Mouse (Mus musculus): Measurements from ENCODE around the gene Smap2. TPM values are rescaled to one million over a fixed set of nuclear protein-coding genes. Genes with fewer than 3 reads are reported as not detected.

Smap2 gene
- polyA plus RNA-seq, 1 experiment from 2014 or later: 15.7 TPM

DNA sequence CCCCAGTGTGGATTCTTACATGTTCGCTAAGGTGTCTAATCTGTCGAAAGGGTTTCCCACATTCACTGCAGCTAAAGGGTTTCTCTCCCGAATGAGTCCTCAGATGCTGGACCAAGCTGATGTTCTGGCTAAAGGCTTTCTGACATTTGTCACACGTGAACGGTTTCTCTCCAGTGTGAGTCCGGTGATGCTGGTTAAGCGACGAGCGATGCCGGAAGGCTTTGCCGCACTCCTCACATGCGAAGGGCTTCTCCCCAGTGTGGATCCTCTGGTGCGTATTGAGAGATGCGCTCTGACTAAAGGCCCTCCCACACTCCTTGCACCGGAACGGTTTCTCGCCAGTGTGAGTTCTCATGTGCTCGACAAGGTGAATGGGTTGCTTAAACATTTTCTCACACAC lies 86.3 kb downstream of the Smap2 start:
- Histone ChIP-seq H3K9me3 (replicated peaks) (peaks cover 6% of the 10 kb centered on the region; the same call in 1 of the 2 replicates), H3K4me2 (replicated peaks) (no peak overlapping the region), H3K36me3 (peaks cover 10% of the 10 kb centered on the region), H3K27ac (replicated peaks) (no peak overlapping the region), H3K9ac (no peak overlapping the region), H3K27me3 (no peaks in the 10 kb centered on the region), H3K4me3 (replicated peaks) (no peak overlapping the region), H3K4me1 (no peaks in the 10 kb centered on the region)
- WGBS: 94% methylated on average over 18 of the region's 18 CpGs
- ATAC-seq (ENCODE audit: insufficient number of reproducible peaks, low FRiP score, low TSS enrichment, low read depth): no peak

- 83% methylated on average over 3 of the region's 3 CpGs for WGBS
- Histone ChIP-seq H3K4me1 (peaks cover 4% of the 10 kb centered on the region; the same call in 1 of the 2 replicates), H3K27me3 (no peaks in the 10 kb centered on the region), H3K9ac (no peak overlapping the region), H3K36me3 (peaks cover 10% of the 10 kb centered on the region), H3K9me3 (replicated peaks) (peaks cover 6% of the 10 kb centered on the region; the same call in 1 of the 2 replicates), H3K4me3 (replicated peaks) (no peak overlapping the region), H3K27ac (replicated peaks) (no peak overlapping the region), H3K4me2 (replicated peaks) (no peak overlapping the region)
- no peak for ATAC-seq (ENCODE audit: insufficient number of reproducible peaks, low FRiP score, low TSS enrichment, low read depth)
Observed at GRCm38 (mm10) chr4:120928686-120929085, 88.4 kb downstream of the Smap2 start.

DNA sequence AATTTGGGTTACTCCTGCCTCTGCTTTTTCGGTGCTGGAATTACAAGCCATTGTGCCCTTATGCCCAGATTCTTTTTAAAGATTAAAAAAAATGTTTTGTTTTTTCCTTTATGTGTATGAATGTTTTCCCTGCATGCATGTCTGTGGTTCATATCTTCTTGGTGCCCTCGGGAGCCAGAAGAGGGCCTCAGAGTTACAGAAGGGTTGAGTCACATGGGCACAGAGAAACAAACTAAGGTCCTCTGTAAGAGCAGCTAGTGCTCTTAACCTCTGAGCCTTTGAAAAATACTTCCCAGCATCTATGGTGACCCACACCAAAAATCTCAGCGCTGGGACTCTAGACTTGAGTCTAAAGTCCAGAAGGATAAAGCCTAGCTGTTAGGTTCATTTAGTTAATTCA lies 91.7 kb downstream of the Smap2 start:
- 20% methylated on average over 3 of the region's 3 CpGs for WGBS
- peak overlapping the region; percentile 73; the same call in 1 of the 2 replicates for H3K9ac ChIP-seq

DNA sequence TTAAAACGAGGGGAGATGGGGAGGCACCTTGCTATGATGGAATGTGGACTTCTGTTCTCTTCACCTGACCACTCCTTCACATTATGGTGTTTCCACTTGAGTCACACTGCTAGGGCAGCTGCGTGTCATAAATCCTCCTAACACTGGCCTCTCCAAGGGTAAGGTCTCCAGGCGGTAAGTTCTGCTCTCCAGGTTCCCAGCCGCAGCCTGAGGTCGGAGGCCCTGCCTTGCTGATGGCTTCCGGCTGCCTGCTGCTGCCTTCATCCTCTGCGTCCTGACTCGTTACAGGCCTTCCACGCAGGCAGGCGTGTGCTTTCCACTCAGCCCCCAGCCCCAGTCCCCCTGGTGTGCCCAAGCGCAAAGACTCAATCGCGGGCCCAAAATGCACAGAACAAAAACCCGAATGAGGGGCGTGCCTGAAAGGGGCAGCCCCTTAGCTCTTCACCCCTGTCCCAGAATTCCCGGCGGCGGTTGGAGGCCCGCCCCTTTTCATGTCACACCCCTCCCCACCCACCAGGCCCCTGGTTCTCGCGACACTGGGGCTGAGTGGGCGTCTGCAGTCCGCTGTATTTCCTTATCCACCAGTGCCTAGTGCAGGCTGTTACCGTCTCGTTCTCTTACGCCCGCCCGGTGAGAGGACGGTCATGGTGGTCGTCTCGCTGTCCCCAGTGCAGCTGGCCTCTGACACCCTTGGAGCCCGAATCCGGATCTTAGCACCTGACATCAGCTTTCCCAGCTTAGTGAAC lies 92.3 kb downstream of the Smap2 start, which contains the start of gene Exo5:
Exo5 (minus strand) TSS at position 464 of the 746 bp plus-strand sequence.
- peaks cover 7% of the 10 kb centered on the region; the same call in 1 of the 2 replicates for H3K9me3 ChIP-seq (replicated peaks)
- H3K27ac ChIP-seq (replicated peaks): peak within 1 kb of the TSS; percentile 87
- peak within 1 kb of the TSS; percentile 74 for H3K4me3 ChIP-seq (replicated peaks)
- peaks cover 27% of the 10 kb centered on the region for H3K36me3 ChIP-seq
- peak within 1 kb of the TSS; percentile 73 for H3K9ac ChIP-seq
- no peaks in the 10 kb centered on the region for H3K27me3 ChIP-seq
- peaks cover 4% of the 10 kb centered on the region; the same call in 1 of the 2 replicates for H3K4me1 ChIP-seq
- ATAC-seq (ENCODE audit: insufficient number of reproducible peaks, low FRiP score, low TSS enrichment, low read depth): peak; percentile 97
- WGBS: under 1% methylated on average over 33 of the region's 33 CpGs
- H3K4me2 ChIP-seq (replicated peaks): peak within 1 kb of the TSS; percentile 78

More for the DNA sequence above, 91.7 kb downstream of the Smap2 start:
- H3K9me3 ChIP-seq (replicated peaks): peaks cover 8% of the 10 kb centered on the region; the same call in 1 of the 2 replicates
- H3K4me2 ChIP-seq (replicated peaks): peak overlapping the region; percentile 78
- peak overlapping the region; percentile 87 for H3K27ac ChIP-seq (replicated peaks)
- peaks cover 4% of the 10 kb centered on the region; the same call in 1 of the 2 replicates for H3K4me1 ChIP-seq
- no peak for ATAC-seq (ENCODE audit: insufficient number of reproducible peaks, low FRiP score, low TSS enrichment, low read depth)
- peaks cover 23% of the 10 kb centered on the region for H3K36me3 ChIP-seq
- H3K4me3 ChIP-seq (replicated peaks): peak overlapping the region; percentile 74
- H3K27me3 ChIP-seq: no peaks in the 10 kb centered on the region

DNA sequence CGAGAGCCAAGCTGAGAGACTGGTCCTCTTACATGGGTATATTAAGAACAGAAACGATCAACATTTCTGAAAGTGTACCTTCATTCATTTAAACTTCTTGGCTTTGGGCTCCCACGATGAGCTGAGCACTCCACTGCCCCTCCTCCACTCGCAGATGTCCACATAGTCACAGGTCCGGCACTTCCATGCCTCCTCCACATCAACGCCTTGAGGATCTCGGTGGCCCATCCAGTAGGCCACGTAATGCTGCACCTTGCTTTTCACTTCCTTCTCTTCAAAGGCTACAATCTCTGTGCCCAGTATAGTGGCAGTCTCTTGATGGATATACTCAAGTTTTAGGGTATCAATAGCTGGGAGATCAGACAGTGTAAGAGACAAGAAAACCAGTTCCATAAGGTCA lies 95.6 kb downstream of the Smap2 start:
- H3K4me3 ChIP-seq (replicated peaks): no peak overlapping the region
- no peaks in the 10 kb centered on the region for H3K27me3 ChIP-seq
- peaks cover 4% of the 10 kb centered on the region; the same call in 1 of the 2 replicates for H3K4me1 ChIP-seq
- no peak for ATAC-seq (ENCODE audit: insufficient number of reproducible peaks, low FRiP score, low TSS enrichment, low read depth)
- H3K4me2 ChIP-seq (replicated peaks): no peak overlapping the region
- peaks cover 7% of the 10 kb centered on the region; the same call in 1 of the 2 replicates for H3K9me3 ChIP-seq (replicated peaks)
- H3K9ac ChIP-seq: no peak overlapping the region
- no peak overlapping the region for H3K27ac ChIP-seq (replicated peaks)
- peaks cover 27% of the 10 kb centered on the region for H3K36me3 ChIP-seq
- WGBS: 95% methylated on average over 8 of the region's 8 CpGs

Small RNA genes lying within 50 kb of the gene (microRNA-seq; reads per million reads assigned to microRNA genes)
- not detected for gene Mir7015 (ENCODE audit: borderline number of aligned reads)

Other genes with a start within 250 kb of the Smap2 start
- gene Nfyc, start 185.7 kb downstream of the Smap2 start, polyA plus RNA-seq (2015; fragmentation: Nextera tagmentation; extraction: Ambion mirVana): 88.3 and 99.4 TPM in 2 replicates
- gene Rims3, start 162.4 kb downstream of the Smap2 start, polyA plus RNA-seq (2015; fragmentation: Nextera tagmentation; extraction: Ambion mirVana): 1.6 and 2.4 TPM in 2 replicates
- gene Exo5, start 92.2 kb downstream of the Smap2 start, polyA plus RNA-seq (2015; fragmentation: Nextera tagmentation; extraction: Ambion mirVana): 25.9 and 26.4 TPM in 2 replicates
- 6.9 and 7.9 TPM in 2 replicates for gene Zfp69, start 65.5 kb downstream of the Smap2 start, polyA plus RNA-seq (2015; fragmentation: Nextera tagmentation; extraction: Ambion mirVana)
- gene Col9a2, start 22.1 kb upstream of the Smap2 start, polyA plus RNA-seq (2015; fragmentation: Nextera tagmentation; extraction: Ambion mirVana): 67.2 and 97.9 TPM in 2 replicates
- 27.6 and 27.8 TPM in 2 replicates for gene Zmpste24, start 81.0 kb upstream of the Smap2 start, polyA plus RNA-seq (2015; fragmentation: Nextera tagmentation; extraction: Ambion mirVana)
- not detected in 2 replicates for gene Tmco2, start 92.0 kb upstream of the Smap2 start, polyA plus RNA-seq (2015; fragmentation: Nextera tagmentation; extraction: Ambion mirVana)
- 27.0 and 27.4 TPM in 2 replicates for gene Rlf, start 197.8 kb upstream of the Smap2 start, polyA plus RNA-seq (2015; fragmentation: Nextera tagmentation; extraction: Ambion mirVana)